Mouse (Mus musculus): ENCODE data around the gene Dusp3.
"Not testable (repeated sequence)": the region's sequence is repeated elsewhere in the genome, so short reads cannot be mapped to it uniquely, and the experiment has no call there.

The Dusp3 gene

GRCm38 (mm10) chr11:102010140-102010539, 23.3 kb upstream of the Dusp3 start:
- no peak for DNase-seq (ENCODE audit: low spot score)

DNA sequence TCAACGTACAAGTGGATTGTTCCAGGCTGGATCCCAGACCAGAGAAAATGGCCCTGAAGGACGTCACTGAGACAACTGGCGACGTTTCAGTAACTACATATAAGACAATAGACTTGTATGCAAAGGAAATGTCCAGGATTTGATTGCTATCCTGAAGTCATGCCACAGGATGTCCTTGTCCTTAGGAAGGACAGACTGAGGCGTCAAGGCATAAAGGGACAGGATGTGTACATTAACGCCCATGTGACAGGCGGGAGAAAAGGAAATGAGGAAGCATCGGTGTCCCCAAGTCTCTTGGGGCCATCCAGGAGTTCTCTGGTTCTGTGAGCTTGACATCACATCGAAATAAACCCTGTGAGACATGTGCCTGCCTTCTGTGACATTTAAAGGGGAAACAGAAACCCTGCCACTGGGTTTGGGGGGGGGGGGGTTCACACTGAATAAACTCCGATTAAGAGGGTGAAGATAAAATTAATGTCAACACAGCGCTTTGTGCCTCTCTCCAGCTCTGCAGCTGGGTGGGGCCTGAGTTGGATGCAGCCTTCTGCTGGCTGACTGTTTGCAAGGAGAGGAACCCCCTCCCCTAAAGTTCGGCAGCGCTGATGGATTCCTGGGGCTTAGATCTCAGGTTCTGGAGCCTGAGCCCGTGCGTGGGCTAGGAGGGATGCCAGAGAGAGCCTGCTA, 22.3 kb upstream of the Dusp3 start:
- no peak for DNase-seq (ENCODE audit: low spot score)

DNA sequence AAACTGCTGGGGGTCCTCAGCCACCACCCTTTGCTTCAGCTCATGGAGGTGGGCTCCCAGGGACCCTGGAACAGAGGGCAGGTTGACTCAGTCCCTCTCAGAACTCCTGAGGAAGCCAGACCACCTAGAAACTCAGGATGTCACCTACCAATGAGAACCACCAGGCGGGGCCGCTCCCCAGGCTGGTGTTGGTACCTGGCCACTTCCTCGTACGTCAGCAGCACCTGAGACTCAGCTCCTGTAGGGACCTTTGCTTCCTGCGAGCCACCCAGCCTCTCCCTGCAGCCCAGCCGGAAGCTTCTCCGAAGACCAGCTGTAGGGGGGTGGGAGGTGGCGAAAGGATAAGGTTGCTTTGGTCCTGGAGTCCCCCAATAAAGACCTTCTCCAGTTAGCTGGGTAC, 21.6 kb upstream of the Dusp3 start:
- no peak for DNase-seq (ENCODE audit: low spot score)

- DNase-seq (ENCODE audit: low spot score), result no peak
These were observed 19.9 kb upstream of the Dusp3 start for GRCm38 (mm10) chr11:102006688-102007087.

GRCm38 (mm10) chr11:102006271-102006670, 19.5 kb upstream of the Dusp3 start:
- DNase-seq (ENCODE audit: low spot score), result no peak

- no peak for DNase-seq (ENCODE audit: low spot score)
These were observed 17.4 kb upstream of the Dusp3 start for GRCm38 (mm10) chr11:102004251-102004650.

DNA sequence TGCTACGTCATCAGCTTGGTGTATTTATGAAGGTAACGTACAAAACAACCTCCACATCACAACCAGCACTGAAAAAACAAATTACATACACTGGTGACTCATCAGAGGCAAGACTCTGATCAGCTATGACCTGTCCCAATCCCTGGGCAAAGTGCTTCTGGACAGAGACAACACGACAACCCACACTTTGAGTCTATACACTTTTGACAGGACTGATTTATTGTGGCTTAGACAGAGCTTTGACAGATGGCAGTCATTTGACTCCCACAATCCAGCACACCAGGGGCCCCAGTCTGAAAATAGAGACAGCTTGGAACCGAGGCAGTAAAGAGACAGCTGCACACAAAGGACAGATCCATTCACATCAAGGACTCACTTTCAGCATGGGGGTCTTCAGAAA, 12.7 kb upstream of the Dusp3 start:
- no peak for DNase-seq (ENCODE audit: low spot score)

DNA sequence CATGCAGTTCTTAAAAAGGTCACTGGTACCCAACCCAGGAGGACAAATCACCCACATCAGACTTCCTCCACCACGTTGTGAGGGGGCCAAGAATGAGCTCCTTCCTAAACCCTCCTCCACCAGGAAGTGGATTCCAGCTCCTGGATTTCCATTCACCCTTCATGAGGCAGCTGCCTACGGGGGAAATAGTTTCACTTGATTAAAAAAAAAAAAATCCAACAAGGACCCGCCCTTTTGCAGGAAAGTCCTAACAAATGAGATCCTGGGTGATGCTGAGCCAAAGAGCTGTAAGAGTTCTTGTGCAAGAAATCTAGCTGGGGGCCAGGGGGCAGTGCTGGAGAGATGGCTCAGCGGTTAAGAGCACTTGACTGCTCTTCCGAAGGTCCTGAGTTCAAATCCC, 11.4 kb upstream of the Dusp3 start:
- no peak for DNase-seq (ENCODE audit: low spot score)

DNA sequence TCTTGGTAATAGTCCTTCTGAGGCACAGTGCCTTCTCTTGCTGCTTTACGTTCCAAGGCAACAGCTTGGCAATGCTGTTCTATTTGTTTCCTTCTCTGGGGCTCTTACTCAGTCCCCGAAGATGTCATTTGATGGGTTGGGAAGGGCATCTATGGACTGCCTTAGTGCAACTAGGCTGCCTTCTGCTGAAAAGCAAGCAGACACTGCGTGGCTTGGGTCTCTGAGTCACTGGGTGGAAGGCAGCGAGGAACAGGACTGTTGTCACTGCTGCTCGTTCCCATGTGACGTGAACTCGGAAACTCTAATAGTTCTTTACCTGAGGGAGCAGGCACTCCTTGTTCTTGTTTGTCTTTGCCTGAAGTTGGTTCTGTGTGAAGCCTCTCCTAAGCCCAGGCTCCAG, 9.1 kb upstream of the Dusp3 start:
- no peak for DNase-seq (ENCODE audit: low spot score)

- DNase-seq (ENCODE audit: low spot score), result no peak
These were observed 7.3 kb upstream of the Dusp3 start for GRCm38 (mm10) chr11:101994100-101994499.

- no peak for DNase-seq (ENCODE audit: low spot score)
These were observed 5.6 kb upstream of the Dusp3 start for GRCm38 (mm10) chr11:101992411-101992810.

DNA sequence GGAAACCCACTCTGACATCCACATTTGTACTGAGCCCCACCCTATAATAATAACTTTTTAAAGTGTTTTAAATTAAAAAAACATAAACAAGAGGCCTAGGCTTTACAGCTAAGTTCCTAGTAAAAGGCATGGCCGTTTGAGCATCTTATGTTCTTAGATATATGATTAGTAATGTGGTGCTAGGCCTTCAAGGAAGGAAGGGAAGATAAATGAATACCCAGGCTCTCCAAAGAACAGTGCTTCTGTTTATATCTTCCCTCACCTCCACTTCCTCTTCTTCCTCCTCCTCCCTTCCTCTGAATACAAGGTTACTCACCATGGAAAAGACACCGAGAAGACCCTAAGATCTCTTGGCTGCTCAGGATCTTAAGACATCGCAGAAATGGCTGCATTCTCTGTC, 5.0 kb upstream of the Dusp3 start:
- DNase-seq (ENCODE audit: low spot score), result no peak

DNA sequence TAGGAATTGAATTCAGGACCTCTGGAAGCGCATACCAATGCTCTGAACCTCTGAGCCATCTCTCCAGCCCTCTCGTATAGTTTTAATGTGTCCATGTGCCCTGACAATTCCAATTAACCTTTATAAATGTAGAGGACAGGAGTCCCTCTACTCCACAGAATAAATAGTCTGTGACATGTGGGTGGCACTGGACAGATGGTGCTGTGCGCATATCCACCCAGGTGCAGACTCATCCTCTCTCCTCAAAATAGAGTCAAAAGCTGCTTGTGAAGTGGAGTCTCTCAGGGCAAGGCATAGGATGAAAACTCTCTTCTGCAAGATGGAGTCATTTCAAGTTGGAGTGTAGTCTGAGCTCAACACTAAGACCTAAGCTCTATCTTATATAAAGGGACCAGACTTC, 3.4 kb upstream of the Dusp3 start:
- DNase-seq (ENCODE audit: low spot score), result no peak

GRCm38 (mm10) chr11:101985990-101986389, 823 bp downstream of the Dusp3 start:
- peak; percentile 84 for DNase-seq (ENCODE audit: low spot score)

DNA sequence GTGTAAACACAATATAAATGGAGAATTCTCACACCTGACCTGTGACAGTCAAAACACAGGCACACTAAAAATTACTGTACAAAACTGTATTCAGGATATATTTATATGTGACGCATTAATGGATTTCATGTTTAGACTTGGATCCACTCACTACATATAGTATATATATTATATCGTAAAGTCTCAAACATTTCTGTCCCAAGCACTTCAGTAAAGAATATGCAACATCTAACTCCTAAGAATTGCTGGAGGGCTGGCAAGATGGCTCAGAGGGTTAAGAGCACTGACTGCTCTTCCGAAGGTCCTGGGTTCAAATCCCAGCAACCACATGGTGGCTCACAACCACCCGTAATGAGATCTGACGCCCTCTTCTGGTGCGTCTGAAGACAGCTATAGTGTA, 1.4 kb downstream of the Dusp3 start:
- DNase-seq (ENCODE audit: low spot score), result not testable (repeated sequence)

DNA sequence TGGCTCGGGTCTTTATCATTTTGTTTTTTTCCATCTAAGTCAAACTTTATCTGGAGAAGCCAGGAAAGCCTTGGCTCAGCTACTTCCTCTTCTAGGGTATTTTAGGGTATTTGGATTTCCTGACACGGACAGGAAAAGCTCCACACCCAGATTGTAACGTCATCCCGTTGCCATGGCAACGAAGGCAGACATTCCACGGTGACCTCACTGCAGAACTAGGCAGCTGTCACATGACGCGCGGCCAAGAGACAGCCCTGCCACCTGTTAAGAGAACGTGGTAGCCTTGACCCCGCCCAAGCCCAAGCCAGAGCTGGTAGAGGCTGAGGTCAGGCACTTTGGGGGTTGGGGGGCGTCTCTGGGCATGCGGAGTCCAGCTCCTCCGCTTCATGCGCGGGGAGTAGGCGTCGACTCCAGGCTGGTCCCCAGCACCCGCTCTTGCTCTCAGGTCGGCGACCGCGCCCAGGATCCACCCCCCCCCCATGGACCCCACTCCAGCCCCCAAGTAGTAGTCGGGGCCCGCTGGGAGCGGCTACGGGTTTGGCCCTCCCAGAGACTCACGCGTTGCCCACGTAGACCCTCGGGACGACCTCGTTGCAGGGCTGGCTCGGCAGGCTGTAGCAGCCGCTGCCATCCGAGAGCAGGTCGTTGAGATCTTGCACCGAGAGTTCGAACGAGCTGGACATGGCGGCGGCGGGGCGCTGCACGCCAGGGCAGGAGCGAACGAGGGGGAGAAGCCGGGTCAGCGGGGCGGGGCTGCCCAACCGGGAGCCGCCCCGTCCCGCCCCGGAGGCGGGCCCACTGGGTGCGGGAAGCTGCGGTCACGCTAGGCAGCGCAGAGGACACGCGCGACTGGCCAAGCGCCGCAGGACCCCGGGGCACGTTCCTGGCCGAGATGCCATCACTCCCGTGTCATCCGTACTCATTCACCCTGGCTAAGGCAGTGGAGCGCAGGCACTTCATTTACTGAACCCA, 2.5 kb downstream of the Dusp3 start, which contains the start of gene Cfap97d1:
TSS of gene Cfap97d1 (plus strand) at position 226 of the 972 bp plus-strand sequence.
- peak; percentile 82 for DNase-seq (ENCODE audit: low spot score)

GRCm38 (mm10) chr11:101983431-101983921, 3.3 kb downstream of the Dusp3 start:
- no peak for DNase-seq (ENCODE audit: low spot score)

- no peak for DNase-seq (ENCODE audit: low spot score)
These were observed 3.8 kb downstream of the Dusp3 start for GRCm38 (mm10) chr11:101982981-101983411.

DNA sequence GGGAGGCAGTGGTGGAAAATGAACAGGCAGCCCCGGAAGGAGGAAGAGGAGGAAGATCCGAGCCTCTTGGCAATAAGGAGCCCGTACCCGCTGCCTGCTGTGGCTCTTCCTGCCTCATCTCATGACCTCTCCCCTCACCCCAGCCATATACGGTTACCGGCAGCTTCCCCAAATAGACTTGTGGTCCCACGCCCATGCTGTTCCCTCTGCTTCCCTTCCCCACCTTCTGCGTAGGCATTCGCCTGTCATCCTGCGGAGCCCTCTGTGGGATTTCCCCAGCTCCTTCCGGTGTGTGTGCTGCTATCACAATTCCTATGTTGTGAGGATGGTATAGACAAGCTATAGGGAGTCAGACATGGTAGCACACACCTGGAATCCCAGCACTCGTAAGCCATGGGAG, 5.0 kb downstream of the Dusp3 start:
- no peak for DNase-seq (ENCODE audit: low spot score)

- DNase-seq (ENCODE audit: low spot score), result no peak
These were observed 6.1 kb downstream of the Dusp3 start for GRCm38 (mm10) chr11:101980603-101981157.

DNA sequence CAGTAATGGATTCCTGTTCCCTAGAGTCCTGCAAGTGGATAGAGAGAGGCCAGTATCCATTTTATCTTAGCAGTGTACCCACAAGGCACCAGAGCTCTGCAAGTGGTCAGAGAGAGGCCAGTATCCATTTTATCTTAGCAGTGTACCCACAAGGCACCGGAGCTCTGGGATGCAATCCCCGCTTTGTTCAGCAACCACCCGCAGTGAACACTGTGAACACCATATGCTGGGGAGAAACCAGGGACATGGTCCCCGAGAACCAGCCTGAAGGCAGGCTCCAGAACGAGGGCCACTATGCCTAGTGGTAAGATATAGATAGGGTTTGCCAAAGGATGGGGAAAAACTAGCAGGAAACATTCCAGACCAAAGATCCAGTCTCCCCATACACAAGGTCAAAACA, 7.7 kb downstream of the Dusp3 start:
- no peak for DNase-seq (ENCODE audit: low spot score)

DNA sequence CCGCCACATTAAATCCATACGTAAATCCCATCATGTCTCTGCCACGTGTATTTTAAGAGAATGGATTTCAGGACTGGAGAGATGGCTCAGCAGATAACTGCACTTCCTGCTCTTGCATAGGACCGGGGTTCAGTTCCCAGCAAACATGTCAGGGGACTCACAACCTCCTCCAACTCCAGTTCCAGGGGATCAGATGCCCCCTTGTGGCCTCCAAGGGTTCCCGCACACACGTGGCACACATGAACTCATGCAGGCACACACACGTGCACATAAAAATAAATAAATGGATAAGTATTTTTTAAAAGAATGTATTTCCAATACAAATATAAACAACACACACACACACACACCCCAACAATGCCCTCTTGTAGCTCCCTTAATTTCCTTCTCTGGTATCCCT, 9.9 kb downstream of the Dusp3 start:
- DNase-seq (ENCODE audit: low spot score), result no peak

GRCm38 (mm10) chr11:101974923-101975322, 11.9 kb downstream of the Dusp3 start:
- no peak for DNase-seq (ENCODE audit: low spot score)
